Mouse (Mus musculus) Patski (cell line): ENCODE results near the gene Prkd2. TPM values are rescaled to one million over a fixed set of nuclear protein-coding genes. Genes with fewer than 3 reads are reported as not detected.

ENCODE experiments used
- ATAC-seq: fragments of 100-300 bp; one replicate; pipeline ENCODE4 v1.8.0; 2021
- CTCF ChIA-PET: fragments of 350-600 bp; sonication (Branson Sonifier 250); formaldehyde crosslinking; loops from one replicate; lab custom pipeline; 2022; ENCODE audit warnings: inconsistent platforms; lab: Charles Lee
- POLR2A ChIA-PET: fragments of 350-600 bp; sonication (Branson Sonifier 250); formaldehyde crosslinking; loops from one replicate; lab custom pipeline; 2022; ENCODE audit warnings: antibody characterized with exemption, inconsistent platforms; lab: Charles Lee
- DNase-seq: peaks from one replicate; pipeline ENCODE4 v3.0.0-alpha.2; 2011; ENCODE audit warnings: low read depth, low spot score
- H3K27me3 ChIP-seq: fragments of 371-371 bp; one replicate; pipeline ENCODE4 v1.5.1; 2021
- CTCF ChIP-seq: fragments of 100-300 bp; IDR thresholded peaks from one replicate; pipeline ENCODE4 v1.5.1; 2021
- in situ Hi-C: fragments of 300-500 bp; cut with MboI; formaldehyde crosslinking; loops from 3 replicates; pipeline ENCODE4 v1.11.1; 2018; ENCODE audit warnings: low pct_unique_long_range_greater_than_20kb, mixed read lengths
- polyA plus RNA-seq: library from polyadenylated mRNA; unstranded; gene quantifications from one replicate; pipeline ENCODE4 v1.2.3, GENCODE M21; 2021

Gene Prkd2
- polyA plus RNA-seq, 1 experiment from 2014 or later = 15.3 TPM

DNA sequence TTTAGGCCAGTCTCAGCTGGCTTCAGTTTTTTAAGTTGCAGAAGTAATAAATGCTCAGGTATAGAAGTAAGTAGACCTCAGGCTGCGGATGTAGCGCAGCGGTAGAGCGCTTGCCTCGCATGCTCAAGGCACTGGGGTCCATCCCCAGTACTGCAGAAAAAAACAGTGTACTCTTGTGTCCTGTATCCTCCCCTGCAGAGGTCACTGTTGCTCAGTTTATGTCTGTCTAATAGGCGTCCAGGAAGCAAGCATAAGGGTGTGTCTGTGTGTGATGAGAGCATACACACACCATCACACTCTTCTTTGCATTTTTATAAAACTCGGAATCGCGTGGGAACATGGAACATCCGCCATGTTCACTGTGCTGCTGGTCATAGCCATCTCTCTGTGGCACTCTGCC, 16.9 kb upstream of the Prkd2 start:
- POLR2A ChIA-PET = no interaction called here
- in situ Hi-C loops = no loop called here
- no peak for ATAC-seq
- TF ChIP-seq CTCF = no peak
- DNase-seq = no peak
- CTCF ChIA-PET = no interaction called here
- H3K27me3 ChIP-seq = no peaks in the 10 kb centered on the region

DNA sequence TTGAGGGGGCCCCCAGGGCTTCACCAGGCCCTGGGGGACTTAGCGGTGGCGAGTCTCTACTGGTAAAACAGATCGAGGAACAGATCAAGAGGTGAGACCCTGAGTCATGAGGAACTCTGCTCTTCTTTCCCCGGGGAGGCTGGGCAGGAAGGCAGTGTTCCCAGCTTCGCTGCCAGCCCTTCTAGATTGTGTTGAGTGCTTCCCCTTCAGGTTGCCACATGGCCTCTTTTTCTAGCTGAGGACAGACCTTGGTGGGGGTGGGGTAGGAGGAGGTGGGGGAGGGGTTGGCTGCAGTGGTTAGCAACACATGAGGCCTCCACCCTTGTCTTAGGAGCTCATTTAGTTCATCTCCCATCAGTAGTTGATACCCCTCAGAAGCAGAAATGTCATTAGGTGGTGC, 16.1 kb upstream of the Prkd2 start:
- POLR2A ChIA-PET = interaction anchor here (0.6 kb wide), 1 partner anchor 37 kb away, joined by 3 read pairs; no protein-coding TSS in a partner anchor
- DNase-seq (no peak), ATAC-seq (no peak)
- in situ Hi-C loops = no loop called here
- no peak for TF ChIP-seq CTCF
- CTCF ChIA-PET = no interaction called here
- no peaks in the 10 kb centered on the region for H3K27me3 ChIP-seq

DNA sequence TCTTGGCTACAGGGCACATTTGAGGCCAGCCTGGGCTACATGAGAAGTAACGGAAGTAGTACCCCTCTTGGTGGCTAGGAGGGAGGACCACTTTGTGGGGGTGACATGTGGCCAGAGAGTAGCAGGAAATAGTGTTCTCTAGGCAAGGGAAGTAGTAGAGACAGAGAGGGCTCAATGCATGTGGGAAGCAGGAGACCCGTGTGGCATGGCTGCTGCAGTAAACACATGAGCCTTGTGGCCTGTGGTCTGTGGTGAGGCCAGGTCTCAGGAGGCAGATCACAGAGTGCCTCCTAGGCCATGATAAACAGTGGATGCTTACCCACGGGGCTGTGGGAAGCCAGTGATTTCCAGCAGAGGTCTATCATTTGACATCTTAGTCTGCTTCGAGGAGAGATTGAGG, 15.4 kb upstream of the Prkd2 start:
- no peaks in the 10 kb centered on the region for H3K27me3 ChIP-seq
- in situ Hi-C loops = no loop called here
- POLR2A ChIA-PET = interaction anchor here (1.7 kb wide), 1 partner anchor 10 kb away, joined by 3 read pairs; the partner anchor contains the start of gene Fkrp
- CTCF ChIA-PET = no interaction called here
- no peak for TF ChIP-seq CTCF
- no peak for DNase-seq
- no peak for ATAC-seq

DNA sequence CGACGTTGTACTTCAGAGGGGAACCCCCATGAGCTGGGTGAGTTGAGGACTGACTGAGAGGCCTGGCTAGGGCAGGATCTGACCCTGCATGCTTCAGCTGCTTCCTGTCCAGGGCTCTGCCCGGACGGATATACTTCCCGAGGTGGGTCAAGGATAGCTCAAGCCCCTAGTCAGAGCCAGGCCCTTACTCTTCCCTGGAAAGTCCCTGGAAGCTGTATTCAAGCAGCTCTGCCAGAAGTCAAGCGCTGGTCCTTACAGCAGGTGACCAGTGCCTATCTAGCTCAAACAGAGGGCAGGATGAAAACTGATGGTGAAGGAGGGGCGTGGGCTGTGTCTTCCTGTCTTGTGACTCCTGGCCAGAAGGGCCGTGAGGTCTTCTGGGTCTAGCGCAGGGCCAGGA, 12.3 kb upstream of the Prkd2 start:
- in situ Hi-C loops = no loop called here
- POLR2A ChIA-PET = no interaction called here
- no peak for ATAC-seq
- DNase-seq = no peak
- CTCF ChIA-PET = interaction anchor here (0.8 to 1.4 kb wide), 3 partner anchors 21 to 201 kb away, joined by 3 read pairs; no protein-coding TSS in a partner anchor
- TF ChIP-seq CTCF = no peak
- no peaks in the 10 kb centered on the region for H3K27me3 ChIP-seq

DNA sequence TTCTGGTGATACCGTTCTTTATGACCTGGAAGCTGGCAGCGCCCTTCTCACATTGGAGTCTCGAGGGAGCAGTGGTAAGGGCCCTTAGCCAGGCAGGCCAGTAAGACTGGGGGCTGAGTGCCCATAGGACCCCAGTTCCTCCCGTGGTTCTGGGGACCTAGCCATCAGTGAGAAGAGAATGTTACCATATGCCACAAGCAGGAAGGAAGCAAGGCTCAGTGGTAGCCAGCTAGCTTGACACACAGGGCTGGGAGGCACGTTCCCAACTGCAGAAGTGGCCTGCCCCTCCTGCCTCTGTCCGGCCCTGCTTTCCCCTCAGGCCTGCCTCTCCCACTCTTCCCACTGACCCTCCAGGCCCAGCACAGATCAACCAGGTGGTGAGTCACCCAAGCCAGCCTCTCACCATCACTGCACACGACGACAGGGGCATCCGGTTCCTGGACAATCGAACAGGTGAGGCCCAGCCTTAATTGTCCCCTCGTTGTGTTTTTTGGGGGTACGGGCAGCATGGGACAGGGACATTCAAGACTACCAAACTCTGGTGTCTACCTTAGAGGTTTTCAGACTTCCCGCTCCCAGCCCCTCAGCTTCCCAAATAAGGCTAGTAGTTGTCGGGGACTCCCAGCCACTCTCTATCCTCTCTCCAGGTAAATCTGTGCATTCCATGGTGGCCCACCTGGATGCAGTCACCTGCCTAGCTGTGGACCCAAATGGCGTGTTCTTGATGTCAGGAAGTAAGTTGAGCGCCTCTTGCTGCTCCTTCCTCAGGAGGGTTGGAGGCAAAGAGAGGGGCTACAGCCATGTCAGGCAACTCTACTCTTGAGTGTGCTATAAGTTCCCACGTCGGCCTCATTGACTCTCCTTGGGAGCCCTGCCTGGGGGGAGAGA, 4.5 kb upstream of the Prkd2 start:
- no peak for DNase-seq
- no peak for ATAC-seq
- in situ Hi-C loops = no loop called here
- no peak for TF ChIP-seq CTCF
- ChIA-PET CTCF (interaction anchor here (1.4 kb wide), 1 partner anchor 10 kb away, joined by 3 read pairs; no protein-coding TSS in a partner anchor), POLR2A (no interaction called here)
- H3K27me3 ChIP-seq = no peaks in the 10 kb centered on the region

DNA sequence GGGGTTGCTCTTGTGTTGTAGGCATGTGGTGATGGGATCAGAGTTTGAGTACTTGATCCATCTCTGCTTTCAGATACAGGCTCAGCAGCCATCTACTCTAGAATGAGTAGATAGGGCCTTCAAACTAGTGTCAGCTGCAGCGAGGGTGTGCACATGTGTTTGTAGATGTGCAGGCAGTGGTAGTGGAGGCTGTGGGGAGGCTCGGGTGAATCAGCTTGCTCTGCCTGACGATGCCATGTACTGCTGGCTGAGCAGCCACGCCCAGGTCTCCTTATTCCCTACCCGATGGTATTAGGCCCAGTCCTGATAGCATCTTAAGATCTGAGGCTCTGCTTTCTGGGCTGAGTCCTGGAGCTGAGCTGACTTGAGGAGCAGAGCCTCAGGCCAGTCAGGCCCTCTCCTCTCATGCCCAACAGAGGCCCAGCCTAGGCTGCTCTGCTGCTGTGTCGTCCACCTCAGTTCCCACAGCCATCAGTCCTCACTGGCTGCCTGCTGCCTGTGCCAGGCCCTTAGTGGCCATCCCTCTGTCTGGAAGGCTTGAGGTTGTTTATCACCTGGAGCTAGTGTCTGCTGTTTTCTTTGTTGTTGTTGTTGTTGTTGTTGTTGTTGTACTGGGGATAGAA, 3.8 kb upstream of the Prkd2 start:
- no peak for DNase-seq
- H3K27me3 ChIP-seq = no peaks in the 10 kb centered on the region
- in situ Hi-C loops = no loop called here
- POLR2A ChIA-PET = no interaction called here
- CTCF ChIA-PET = interaction anchor here (1.4 kb wide), 1 partner anchor 9 kb away, joined by 3 read pairs; no protein-coding TSS in a partner anchor
- ATAC-seq = no peak
- TF ChIP-seq CTCF = no peak

DNA sequence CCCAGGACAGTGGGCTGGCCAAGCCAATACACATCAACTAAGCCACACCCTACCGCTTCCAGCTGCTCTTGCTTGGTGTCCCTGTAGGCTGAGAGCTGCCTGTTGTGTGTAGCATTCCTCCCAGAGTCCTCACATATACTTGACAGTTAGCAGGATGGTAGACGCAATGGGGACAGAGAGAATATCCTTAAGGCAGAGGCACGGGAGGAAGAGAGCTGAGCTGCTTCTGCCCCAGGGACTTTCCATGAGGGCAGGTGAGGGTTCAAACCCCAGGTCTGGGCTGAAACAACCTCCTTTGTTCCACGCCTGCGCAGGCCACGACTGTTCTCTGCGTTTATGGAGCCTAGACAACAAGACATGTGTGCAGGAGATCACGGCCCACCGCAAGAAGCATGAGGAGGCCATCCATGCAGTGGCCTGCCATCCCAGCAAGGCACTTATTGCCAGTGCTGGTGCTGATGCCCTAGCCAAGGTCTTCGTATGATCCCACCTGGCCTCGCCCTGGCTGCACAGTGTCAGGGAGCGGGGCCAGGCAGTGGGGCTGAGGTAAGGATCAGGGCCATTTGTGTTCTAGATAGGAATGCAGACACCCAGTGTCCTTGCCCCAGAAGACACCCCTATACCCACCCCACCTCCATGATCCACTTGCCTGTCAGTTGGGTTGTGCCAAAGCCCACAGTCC, 3.1 kb upstream of the Prkd2 start:
- no peaks in the 10 kb centered on the region for H3K27me3 ChIP-seq
- ATAC-seq (no peak), DNase-seq (no peak)
- ChIA-PET POLR2A (no interaction called here), CTCF (interaction anchor here (1.4 kb wide), 1 partner anchor 9 kb away, joined by 3 read pairs; no protein-coding TSS in a partner anchor)
- TF ChIP-seq CTCF = no peak
- in situ Hi-C loops = no loop called here

DNA sequence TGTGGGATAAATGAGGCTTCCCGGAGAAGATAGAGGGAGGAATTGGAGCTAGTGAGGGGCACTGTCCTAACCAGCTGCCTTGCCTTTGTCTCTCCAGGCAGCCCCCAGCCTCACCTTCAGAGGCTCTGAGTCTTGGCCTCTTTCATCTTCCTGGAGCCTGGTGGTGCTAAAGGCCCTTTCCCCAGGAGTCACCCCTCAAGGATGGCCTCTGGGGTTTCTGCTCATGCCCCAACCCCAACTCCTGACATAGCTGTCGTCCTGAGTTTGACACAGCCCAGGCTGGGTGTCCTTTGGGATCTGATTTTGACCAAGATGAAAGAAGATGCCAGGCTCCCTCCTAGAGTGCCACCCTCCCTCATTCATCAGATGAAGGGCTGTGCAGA, 2.6 kb upstream of the Prkd2 start:
- no peak for ATAC-seq
- no peak for TF ChIP-seq CTCF
- ChIA-PET POLR2A (no interaction called here), CTCF (no interaction called here)
- no peak for DNase-seq
- in situ Hi-C loops = no loop called here
- no peaks in the 10 kb centered on the region for H3K27me3 ChIP-seq

DNA sequence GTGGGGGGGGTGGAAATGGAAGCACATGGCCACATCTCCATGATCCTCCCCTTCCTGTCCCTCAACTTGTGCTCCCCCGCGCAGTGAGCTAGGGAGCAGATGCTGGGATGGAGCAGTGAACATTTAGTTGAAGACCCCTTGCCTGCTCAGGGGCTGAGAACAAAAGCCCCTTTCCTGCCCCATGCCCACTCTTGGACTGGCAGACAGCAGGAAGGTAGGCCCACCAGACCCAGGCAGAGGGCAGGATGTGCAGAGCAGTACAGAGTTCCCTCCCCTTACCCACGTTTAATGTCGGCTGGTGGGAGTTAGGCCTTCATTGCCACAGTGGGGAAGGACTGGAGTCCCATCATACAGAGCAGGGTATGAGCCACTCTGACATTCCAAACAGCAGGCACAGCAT, 1.6 kb upstream of the Prkd2 start:
- ChIA-PET POLR2A (no interaction called here), CTCF (no interaction called here)
- no peaks in the 10 kb centered on the region for H3K27me3 ChIP-seq
- in situ Hi-C loops = no loop called here
- DNase-seq = no peak
- no peak for TF ChIP-seq CTCF
- no peak for ATAC-seq
